Mouse (Mus musculus) thymus, adult 2 months (tissue): ENCODE results near the gene Synpo2. TPM values are rescaled to one million over a fixed set of nuclear protein-coding genes. Genes with fewer than 3 reads are reported as not detected.

Source experiments
- DNase-seq: peaks from one replicate; pipeline ENCODE4 v3.0.0; 2021
- H3K27ac ChIP-seq: fragments of 200-500 bp; 2 replicates; pipeline ENCODE4 v1.5.1; 2012; ENCODE audit warnings: low read length, control low read depth; ENCODE audit not compliant: control insufficient read depth, insufficient read depth
- H3K27me3 ChIP-seq: fragments of 200-500 bp; 2 replicates; pipeline ENCODE4 v1.6.1; 2012; ENCODE audit warnings: mild to moderate bottlenecking, low read length, moderate library complexity, mixed read lengths; ENCODE audit not compliant: control insufficient read depth, insufficient read depth
- H3K36me3 ChIP-seq: fragments of 200-500 bp; 2 replicates; pipeline ENCODE4 v1.6.1; 2012; ENCODE audit warnings: mild to moderate bottlenecking, low read length, moderate library complexity; ENCODE audit not compliant: control insufficient read depth, insufficient read depth
- H3K4me1 ChIP-seq: fragments of 200-500 bp; replicated peaks from 2 replicates; pipeline ENCODE4 v1.6.1; 2012; ENCODE audit warnings: low read length; ENCODE audit not compliant: control insufficient read depth, insufficient read depth
- H3K4me3 ChIP-seq: fragments of 200-500 bp; 2 replicates; pipeline ENCODE4 v1.5.1; 2012; ENCODE audit warnings: mild to moderate bottlenecking, low read length, control low read depth, moderate library complexity; ENCODE audit not compliant: control insufficient read depth, insufficient read depth
- CTCF ChIP-seq: fragments of 200-500 bp; IDR thresholded peaks from 2 replicates; pipeline ENCODE4 v1.5.1; 2012; ENCODE audit warnings: mild to moderate bottlenecking, control low read depth, low read length, moderate library complexity, borderline replicate concordance; ENCODE audit not compliant: control insufficient read depth, poor library complexity, insufficient read depth; ENCODE audit errors: extremely low read depth
- POLR2A ChIP-seq: fragments of 200-500 bp; IDR thresholded peaks from 2 replicates; pipeline ENCODE4 v1.6.1; 2012; ENCODE audit warnings: mild to moderate bottlenecking, low read length, control low read depth, moderate library complexity; ENCODE audit not compliant: control insufficient read depth, poor library complexity, insufficient read depth; ENCODE audit errors: extremely low read depth
- WGBS: fragments of 180-500 bp; shearing (Covaris S2); methylation state at CpG from one replicate; pipeline ENCODE4 v1.1.7; 2018; 5-methylcytosine and 5-hydroxymethylcytosine counted together
- polyA plus RNA-seq: library from polyadenylated mRNA; depleted of rRNA; stranded (reverse); fragments of >200 nt; gene quantifications from 2 replicates; pipeline ENCODE4 v1.2.3, GENCODE M21; 2012

The Synpo2 gene
- polyA plus RNA-seq, 1 experiment: 8.7 TPM

DNA sequence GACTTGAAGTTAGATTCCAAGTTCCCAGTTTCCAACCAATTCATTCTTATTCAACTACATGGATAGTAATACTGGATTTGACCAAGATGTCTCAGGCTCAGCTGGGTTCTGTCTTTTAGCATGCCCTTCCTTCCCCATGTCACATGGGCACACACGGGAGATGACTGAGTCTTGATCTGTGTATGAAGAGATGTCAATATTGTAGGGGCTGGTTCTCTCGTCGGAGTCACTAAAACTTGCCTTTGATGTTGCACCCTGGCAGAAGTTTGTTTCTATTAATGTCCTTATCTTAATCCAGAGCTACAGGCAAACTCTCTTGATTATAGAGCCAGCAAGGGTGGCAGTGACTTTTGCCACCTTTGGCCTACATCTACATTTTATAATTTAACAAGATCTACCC is 154.3 kb downstream of the Synpo2 start:
- H3K27me3 ChIP-seq: no peaks in the 10 kb centered on the region
- no peak overlapping the region for H3K4me3 ChIP-seq
- no peaks in the 10 kb centered on the region for H3K4me1 ChIP-seq
- no peak for DNase-seq
- 86% methylated on average over 3 of the region's 3 CpGs for WGBS
- no peaks in the 10 kb centered on the region for H3K36me3 ChIP-seq
- H3K27ac ChIP-seq: no peak overlapping the region
- TF ChIP-seq CTCF (no peak), POLR2A (no peak)

DNA sequence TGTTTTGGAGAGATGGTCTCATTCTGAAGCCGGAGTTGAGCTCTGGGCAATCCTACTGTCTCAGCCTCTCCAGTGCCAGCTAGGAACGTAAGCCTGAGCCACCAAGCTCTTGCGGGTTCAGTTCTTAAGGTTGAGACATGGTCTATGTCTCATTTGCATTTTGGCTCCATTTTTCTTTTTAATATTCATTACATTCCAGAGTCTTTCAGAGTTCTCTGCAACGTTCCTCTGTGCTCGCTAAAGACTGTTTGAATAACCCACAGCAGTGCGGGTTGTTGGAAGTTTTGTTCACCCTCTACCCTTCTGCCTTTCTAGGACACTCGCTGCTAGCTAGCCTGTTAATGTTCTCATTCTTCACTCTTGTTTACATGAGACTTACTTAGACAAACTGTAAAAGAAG is 155.0 kb downstream of the Synpo2 start:
- no peak overlapping the region for H3K27ac ChIP-seq
- WGBS: 93% methylated on average over 7 of the region's 7 CpGs
- DNase-seq: no peak

GRCm38 (mm10) chr3:123080017-123080725 is 155.8 kb downstream of the Synpo2 start:
- Histone ChIP-seq H3K36me3 (no peaks in the 10 kb centered on the region), H3K4me1 (no peaks in the 10 kb centered on the region), H3K27me3 (no peaks in the 10 kb centered on the region), H3K4me3 (no peak overlapping the region), H3K27ac (no peak overlapping the region; the same call in 1 of the 2 replicates)
- WGBS: 92% methylated on average over 19 of the region's 19 CpGs
- TF ChIP-seq CTCF (no peak), POLR2A (no peak)
- DNase-seq: no peak

More for the DNA sequence above, 155.0 kb downstream of the Synpo2 start:
- no peaks in the 10 kb centered on the region for H3K4me1 ChIP-seq
- no peaks in the 10 kb centered on the region for H3K27me3 ChIP-seq
- H3K36me3 ChIP-seq: no peaks in the 10 kb centered on the region
- no peak for TF ChIP-seq POLR2A
- TF ChIP-seq CTCF: no peak
- no peak overlapping the region for H3K4me3 ChIP-seq

DNA sequence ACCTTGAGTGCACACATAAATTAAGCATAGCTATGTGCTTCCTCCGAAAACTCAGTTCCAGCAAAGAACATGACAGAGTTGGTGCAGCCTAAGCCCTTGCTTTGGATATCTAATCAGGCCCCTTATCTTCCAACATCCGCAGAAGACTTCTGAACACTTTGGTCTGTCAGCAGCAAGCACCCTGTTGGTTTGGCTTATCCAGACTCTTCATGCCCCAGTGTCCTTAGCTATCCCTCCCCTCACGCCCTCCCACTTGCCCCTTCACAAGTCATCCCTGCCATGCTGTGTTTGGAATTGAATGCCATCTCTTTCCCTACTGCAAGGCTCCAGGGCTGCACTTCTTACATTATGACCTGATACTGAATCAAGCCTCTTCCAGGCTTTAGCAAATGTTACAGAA is 160.2 kb downstream of the Synpo2 start:
- H3K4me3 ChIP-seq: no peak overlapping the region
- no peak overlapping the region for H3K27ac ChIP-seq
- no peaks in the 10 kb centered on the region for H3K27me3 ChIP-seq
- DNase-seq: no peak
- TF ChIP-seq CTCF (no peak), POLR2A (no peak)
- H3K4me1 ChIP-seq: no peaks in the 10 kb centered on the region
- H3K36me3 ChIP-seq: no peaks in the 10 kb centered on the region
- WGBS: 98% methylated on average over 3 of the region's 3 CpGs

GRCm38 (mm10) chr3:123075034-123075433 is 160.9 kb downstream of the Synpo2 start:
- no peaks in the 10 kb centered on the region for H3K27me3 ChIP-seq
- no peak for TF ChIP-seq CTCF
- TF ChIP-seq POLR2A: no peak
- no peaks in the 10 kb centered on the region for H3K4me1 ChIP-seq
- no peak for DNase-seq
- no peak overlapping the region for H3K27ac ChIP-seq
- H3K36me3 ChIP-seq: no peaks in the 10 kb centered on the region
- H3K4me3 ChIP-seq: no peak overlapping the region

DNA sequence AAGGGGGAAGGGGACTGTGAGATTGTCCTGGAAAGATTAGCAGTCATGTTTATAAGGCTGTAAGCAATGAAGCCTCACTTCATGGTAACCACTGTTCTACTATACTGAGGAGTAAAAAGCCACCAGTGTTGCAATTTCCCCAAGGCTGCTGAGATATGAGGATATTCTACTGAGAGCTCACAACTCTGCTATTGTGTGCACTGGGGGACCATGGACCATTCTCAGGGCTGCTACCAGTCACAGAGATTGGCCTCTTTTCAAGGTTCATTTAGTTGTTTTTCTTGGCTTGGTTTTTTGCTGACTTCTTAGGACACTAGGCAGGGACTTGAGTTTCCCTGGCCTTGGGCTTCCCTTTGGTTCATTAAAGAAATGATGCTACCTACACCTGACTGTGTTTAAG is 162.6 kb downstream of the Synpo2 start:
- no peak for DNase-seq
- no peak overlapping the region for H3K27ac ChIP-seq
- TF ChIP-seq POLR2A: no peak
- no peak for TF ChIP-seq CTCF
- H3K27me3 ChIP-seq: no peaks in the 10 kb centered on the region
- no peak overlapping the region for H3K4me3 ChIP-seq
- no peaks in the 10 kb centered on the region for H3K36me3 ChIP-seq
- no peaks in the 10 kb centered on the region for H3K4me1 ChIP-seq

DNA sequence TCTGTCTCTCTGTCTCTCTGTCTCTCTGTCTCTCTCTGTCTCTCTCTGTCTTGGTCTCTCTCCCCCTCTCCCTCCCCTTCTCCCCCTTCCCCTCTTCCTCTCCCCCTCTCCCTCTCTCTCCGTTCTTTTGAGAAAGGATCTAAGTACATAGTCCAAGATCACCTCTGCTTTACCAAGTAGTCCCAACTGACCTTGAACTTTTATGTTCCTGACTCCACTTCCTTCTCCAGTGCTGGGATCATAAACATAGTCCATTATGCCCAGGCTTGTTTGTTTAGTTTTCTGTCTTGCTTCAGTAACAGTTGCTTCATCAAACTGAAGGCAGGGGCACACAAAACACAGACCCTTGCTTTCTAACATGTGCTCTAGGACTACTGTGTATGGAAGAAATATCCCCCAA is 163.5 kb downstream of the Synpo2 start:
- Histone ChIP-seq H3K4me3 (no peak overlapping the region), H3K27me3 (no peaks in the 10 kb centered on the region), H3K27ac (no peak overlapping the region), H3K36me3 (no peaks in the 10 kb centered on the region), H3K4me1 (no peaks in the 10 kb centered on the region)
- 80% methylated on average over 1 of the region's 1 CpGs for WGBS
- TF ChIP-seq POLR2A (no peak), CTCF (no peak)
- DNase-seq: no peak
